Mouse (Mus musculus): ENCODE results near the gene Asns.
A peak's percentile ranks its signal among the peaks of the same experiment; 100 is the strongest.
"Not testable (repeated sequence)": the region's sequence is repeated elsewhere in the genome, so short reads cannot be mapped to it uniquely, and the experiment has no call there.

Gene Asns

GRCm38 (mm10) chr6:7676194-7676901, 16.7 kb downstream of the Asns start:
- DNase-seq (ENCODE audit: low spot score) = no peak

GRCm38 (mm10) chr6:7672438-7673253, 20.4 kb downstream of the Asns start:
- no peak for DNase-seq (ENCODE audit: low spot score)

GRCm38 (mm10) chr6:7671429-7671828, 21.6 kb downstream of the Asns start:
- DNase-seq (ENCODE audit: low spot score) = no peak

GRCm38 (mm10) chr6:7670588-7670987, 22.5 kb downstream of the Asns start:
- DNase-seq (ENCODE audit: low spot score) = peak; percentile 42

GRCm38 (mm10) chr6:7669721-7670120, 23.3 kb downstream of the Asns start:
- no peak for DNase-seq (ENCODE audit: low spot score)

- no peak for DNase-seq (ENCODE audit: low spot score)
Observed at GRCm38 (mm10) chr6:7668332-7668731, 24.7 kb downstream of the Asns start.

GRCm38 (mm10) chr6:7665902-7666301, 27.2 kb downstream of the Asns start:
- not testable (repeated sequence) for DNase-seq (ENCODE audit: low spot score)

GRCm38 (mm10) chr6:7661455-7661854, 31.6 kb downstream of the Asns start:
- DNase-seq (ENCODE audit: low spot score) = no peak

- peak; percentile 75 for DNase-seq (ENCODE audit: low spot score)
Observed at GRCm38 (mm10) chr6:7660377-7661080, 32.5 kb downstream of the Asns start.

GRCm38 (mm10) chr6:7656601-7657000, 36.5 kb downstream of the Asns start:
- no peak for DNase-seq (ENCODE audit: low spot score)

- no peak for DNase-seq (ENCODE audit: low spot score)
Observed at GRCm38 (mm10) chr6:7648458-7648857, 44.6 kb downstream of the Asns start.
